Mouse (Mus musculus) thymus, adult 2 months (tissue): ENCODE results near the gene Glrx. TPM values are rescaled to one million over a fixed set of nuclear protein-coding genes. Genes with fewer than 3 reads are reported as not detected.

Experiments
- DNase-seq: peaks from one replicate; pipeline ENCODE4 v3.0.0; 2021
- H3K27ac ChIP-seq: fragments of 200-500 bp; 2 replicates; pipeline ENCODE4 v1.5.1; 2012; ENCODE audit warnings: low read length, control low read depth; ENCODE audit not compliant: control insufficient read depth, insufficient read depth
- H3K27me3 ChIP-seq: fragments of 200-500 bp; 2 replicates; pipeline ENCODE4 v1.6.1; 2012; ENCODE audit warnings: mild to moderate bottlenecking, low read length, moderate library complexity, mixed read lengths; ENCODE audit not compliant: control insufficient read depth, insufficient read depth
- H3K36me3 ChIP-seq: fragments of 200-500 bp; 2 replicates; pipeline ENCODE4 v1.6.1; 2012; ENCODE audit warnings: mild to moderate bottlenecking, low read length, moderate library complexity; ENCODE audit not compliant: control insufficient read depth, insufficient read depth
- H3K4me1 ChIP-seq: fragments of 200-500 bp; replicated peaks from 2 replicates; pipeline ENCODE4 v1.6.1; 2012; ENCODE audit warnings: low read length; ENCODE audit not compliant: control insufficient read depth, insufficient read depth
- H3K4me3 ChIP-seq: fragments of 200-500 bp; 2 replicates; pipeline ENCODE4 v1.5.1; 2012; ENCODE audit warnings: mild to moderate bottlenecking, low read length, control low read depth, moderate library complexity; ENCODE audit not compliant: control insufficient read depth, insufficient read depth
- CTCF ChIP-seq: fragments of 200-500 bp; IDR thresholded peaks from 2 replicates; pipeline ENCODE4 v1.5.1; 2012; ENCODE audit warnings: mild to moderate bottlenecking, control low read depth, low read length, moderate library complexity, borderline replicate concordance; ENCODE audit not compliant: control insufficient read depth, poor library complexity, insufficient read depth; ENCODE audit errors: extremely low read depth
- POLR2A ChIP-seq: fragments of 200-500 bp; IDR thresholded peaks from 2 replicates; pipeline ENCODE4 v1.6.1; 2012; ENCODE audit warnings: mild to moderate bottlenecking, low read length, control low read depth, moderate library complexity; ENCODE audit not compliant: control insufficient read depth, poor library complexity, insufficient read depth; ENCODE audit errors: extremely low read depth
- WGBS: fragments of 180-500 bp; shearing (Covaris S2); methylation state at CpG from one replicate; pipeline ENCODE4 v1.1.7; 2018; 5-methylcytosine and 5-hydroxymethylcytosine counted together
- polyA plus RNA-seq: library from polyadenylated mRNA; depleted of rRNA; stranded (reverse); fragments of >200 nt; gene quantifications from 2 replicates; pipeline ENCODE4 v1.2.3, GENCODE M21; 2012; rRNA removed

The Glrx gene
- polyA plus RNA-seq, 1 experiment, result 31.9 TPM

GRCm38 (mm10) chr13:75883792-75884191 lies 44.1 kb downstream of the Glrx start:
- Histone ChIP-seq H3K4me3 (no peak overlapping the region), H3K4me1 (no peaks in the 10 kb centered on the region), H3K27me3 (no peaks in the 10 kb centered on the region), H3K27ac (no peak overlapping the region), H3K36me3 (no peaks in the 10 kb centered on the region)
- WGBS, result 87% methylated on average over 3 of the region's 3 CpGs
- no peak for DNase-seq
- no peak for TF ChIP-seq POLR2A
- no peak for TF ChIP-seq CTCF

GRCm38 (mm10) chr13:75891868-75892267 lies 52.2 kb downstream of the Glrx start:
- H3K4me3 ChIP-seq, result no peak overlapping the region
- WGBS, result 83% methylated on average over 4 of the region's 4 CpGs
- no peak overlapping the region for H3K27ac ChIP-seq
- TF ChIP-seq POLR2A (no peak), CTCF (no peak)
- H3K27me3 ChIP-seq, result no peaks in the 10 kb centered on the region
- H3K36me3 ChIP-seq, result no peaks in the 10 kb centered on the region
- DNase-seq, result no peak
- H3K4me1 ChIP-seq, result no peaks in the 10 kb centered on the region

- Histone ChIP-seq H3K27ac (no peak overlapping the region), H3K4me1 (no peaks in the 10 kb centered on the region), H3K36me3 (no peaks in the 10 kb centered on the region), H3K27me3 (no peaks in the 10 kb centered on the region), H3K4me3 (no peak overlapping the region)
- 86% methylated on average over 3 of the region's 3 CpGs for WGBS
- TF ChIP-seq POLR2A (no peak), CTCF (no peak)
- no peak for DNase-seq
Observed at GRCm38 (mm10) chr13:75892291-75892690, 52.6 kb downstream of the Glrx start.

GRCm38 (mm10) chr13:75892876-75893275 lies 53.2 kb downstream of the Glrx start:
- 19% methylated on average over 6 of the region's 6 CpGs for WGBS
- Histone ChIP-seq H3K27me3 (no peaks in the 10 kb centered on the region), H3K4me3 (no peak overlapping the region), H3K27ac (no peak overlapping the region), H3K4me1 (no peaks in the 10 kb centered on the region), H3K36me3 (no peaks in the 10 kb centered on the region)
- DNase-seq, result no peak
- TF ChIP-seq CTCF (no peak), POLR2A (no peak)

Other genes with a start within 250 kb of the Glrx start
- 2.0 and 2.2 TPM in 2 replicates for gene Ell2, start 133.1 kb upstream of the Glrx start, polyA plus RNA-seq
- gene Rhobtb3, start 104.1 kb downstream of the Glrx start, polyA plus RNA-seq, result 0.61 and 1.4 TPM in 2 replicates
- gene Spata9, start 127.3 kb downstream of the Glrx start, polyA plus RNA-seq, result not detected in 2 replicates
- 7.1 and 7.4 TPM in 2 replicates for gene Rfesd, start 178.9 kb downstream of the Glrx start, polyA plus RNA-seq
- 0.18 and 0.36 TPM in 2 replicates for gene Gpr150, start 217.1 kb downstream of the Glrx start, polyA plus RNA-seq